Mouse (Mus musculus) thymus, adult 2 months (tissue): ENCODE results near the gene Gm35315. TPM values are rescaled to one million over a fixed set of nuclear protein-coding genes. Genes with fewer than 3 reads are reported as not detected.

Experiments
- DNase-seq: peaks from one replicate; pipeline ENCODE4 v3.0.0; 2021
- H3K27ac ChIP-seq: fragments of 200-500 bp; 2 replicates; pipeline ENCODE4 v1.5.1; 2012; ENCODE audit warnings: low read length, control low read depth; ENCODE audit not compliant: control insufficient read depth, insufficient read depth
- H3K27me3 ChIP-seq: fragments of 200-500 bp; 2 replicates; pipeline ENCODE4 v1.6.1; 2012; ENCODE audit warnings: mild to moderate bottlenecking, low read length, moderate library complexity, mixed read lengths; ENCODE audit not compliant: control insufficient read depth, insufficient read depth
- H3K36me3 ChIP-seq: fragments of 200-500 bp; 2 replicates; pipeline ENCODE4 v1.6.1; 2012; ENCODE audit warnings: mild to moderate bottlenecking, low read length, moderate library complexity; ENCODE audit not compliant: control insufficient read depth, insufficient read depth
- H3K4me1 ChIP-seq: fragments of 200-500 bp; replicated peaks from 2 replicates; pipeline ENCODE4 v1.6.1; 2012; ENCODE audit warnings: low read length; ENCODE audit not compliant: control insufficient read depth, insufficient read depth
- H3K4me3 ChIP-seq: fragments of 200-500 bp; 2 replicates; pipeline ENCODE4 v1.5.1; 2012; ENCODE audit warnings: mild to moderate bottlenecking, low read length, control low read depth, moderate library complexity; ENCODE audit not compliant: control insufficient read depth, insufficient read depth
- CTCF ChIP-seq: fragments of 200-500 bp; IDR thresholded peaks from 2 replicates; pipeline ENCODE4 v1.5.1; 2012; ENCODE audit warnings: mild to moderate bottlenecking, control low read depth, low read length, moderate library complexity, borderline replicate concordance; ENCODE audit not compliant: control insufficient read depth, poor library complexity, insufficient read depth; ENCODE audit errors: extremely low read depth
- POLR2A ChIP-seq: fragments of 200-500 bp; IDR thresholded peaks from 2 replicates; pipeline ENCODE4 v1.6.1; 2012; ENCODE audit warnings: mild to moderate bottlenecking, low read length, control low read depth, moderate library complexity; ENCODE audit not compliant: control insufficient read depth, poor library complexity, insufficient read depth; ENCODE audit errors: extremely low read depth
- WGBS: fragments of 180-500 bp; shearing (Covaris S2); methylation state at CpG from one replicate; pipeline ENCODE4 v1.1.7; 2018; 5-methylcytosine and 5-hydroxymethylcytosine counted together
- polyA plus RNA-seq: library from polyadenylated mRNA; depleted of rRNA; stranded (reverse); fragments of >200 nt; gene quantifications from 2 replicates; pipeline ENCODE4 v1.2.3, GENCODE M21; 2012

Gm35315 gene
- polyA plus RNA-seq, 1 experiment, result 0.30 TPM

DNA sequence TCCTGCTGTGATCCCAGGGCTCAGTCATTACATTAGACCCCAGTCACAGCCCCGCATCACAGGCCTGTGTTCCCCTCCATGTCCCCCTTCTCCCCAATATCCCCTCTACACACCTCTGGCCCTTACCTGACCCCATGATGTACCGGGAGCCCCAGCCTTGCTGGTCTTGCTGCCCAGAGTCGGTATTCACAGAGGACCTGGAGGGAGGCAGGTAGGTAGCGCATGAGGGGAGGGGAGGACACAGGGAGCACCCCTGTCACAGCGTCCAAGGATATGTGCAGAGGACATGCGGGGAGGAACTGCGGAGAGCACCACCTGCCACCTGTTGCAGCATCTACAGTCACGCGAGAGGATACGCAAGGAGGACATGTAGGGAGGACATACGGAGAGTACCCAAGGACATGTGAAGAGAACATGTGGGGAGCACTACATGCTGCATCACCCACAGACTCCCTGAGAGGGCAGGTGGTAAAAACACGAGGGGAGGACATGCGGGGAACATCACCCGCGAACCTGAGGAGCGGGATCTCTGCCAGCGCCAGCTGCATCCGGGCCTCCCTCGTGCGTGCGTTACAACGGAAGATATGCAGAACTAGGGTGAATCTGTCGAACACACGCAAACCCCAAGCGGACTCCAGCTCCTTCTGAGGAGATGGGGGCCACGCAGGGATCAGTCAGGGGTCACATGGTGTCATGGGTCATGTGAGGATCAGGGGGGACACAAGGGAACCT lies 12.1 kb upstream of the Gm35315 start:
- WGBS, result 98% methylated on average over 26 of the region's 26 CpGs
- DNase-seq, result no peak
- TF ChIP-seq CTCF (no peak), POLR2A (no peak)
- Histone ChIP-seq H3K27ac (no peak overlapping the region), H3K4me3 (0 out of 2 replicates have a peak overlapping the region, but pooled peaks have one; percentile 93), H3K27me3 (no peaks in the 10 kb centered on the region), H3K36me3 (peaks cover 3% of the 10 kb centered on the region; the same call in 1 of the 2 replicates), H3K4me1 (peaks cover 23% of the 10 kb centered on the region)

DNA sequence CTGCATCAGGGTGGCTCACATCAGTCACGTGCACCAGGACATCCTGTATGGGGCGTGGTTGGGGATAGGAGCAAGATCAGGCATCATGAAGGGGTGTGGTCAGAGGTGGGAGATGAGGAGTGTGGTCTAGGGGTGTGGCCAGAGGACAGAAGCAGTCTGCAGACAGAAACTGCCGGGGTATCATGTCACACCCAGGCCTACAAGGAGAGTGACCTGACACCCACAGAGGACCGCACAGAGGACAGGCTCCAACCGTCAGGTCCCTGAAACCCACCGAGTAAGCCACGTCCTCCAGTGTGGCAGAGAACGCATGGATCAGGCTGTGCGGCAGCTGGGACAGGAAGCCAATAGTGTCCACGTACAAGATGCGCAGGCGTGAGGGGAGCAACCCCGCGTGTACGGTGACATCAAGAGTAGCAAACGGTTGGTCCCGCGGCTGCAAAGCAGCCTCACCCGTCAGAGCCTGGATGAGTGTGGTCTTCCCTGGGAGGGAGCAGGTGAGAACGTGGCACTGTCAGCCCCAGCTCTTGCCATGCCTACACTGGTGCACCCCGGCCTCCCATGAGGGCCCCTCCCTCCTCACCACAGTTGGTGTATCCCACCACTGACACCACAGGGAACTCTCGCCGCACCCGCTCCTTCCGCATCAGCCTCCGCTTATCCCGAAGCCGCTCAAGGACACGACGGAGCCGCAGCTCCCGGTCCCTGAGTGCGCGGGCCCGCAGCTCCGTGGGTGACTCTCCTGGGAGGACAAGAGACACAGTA lies 10.6 kb upstream of the Gm35315 start:
- Histone ChIP-seq H3K27ac (no peak overlapping the region), H3K27me3 (no peaks in the 10 kb centered on the region), H3K4me1 (peaks cover 36% of the 10 kb centered on the region), H3K36me3 (peaks cover 3% of the 10 kb centered on the region; the same call in 1 of the 2 replicates), H3K4me3 (no peak overlapping the region)
- 97% methylated on average over 36 of the region's 36 CpGs for WGBS
- no peak for TF ChIP-seq CTCF
- no peak for TF ChIP-seq POLR2A
- DNase-seq, result no peak

DNA sequence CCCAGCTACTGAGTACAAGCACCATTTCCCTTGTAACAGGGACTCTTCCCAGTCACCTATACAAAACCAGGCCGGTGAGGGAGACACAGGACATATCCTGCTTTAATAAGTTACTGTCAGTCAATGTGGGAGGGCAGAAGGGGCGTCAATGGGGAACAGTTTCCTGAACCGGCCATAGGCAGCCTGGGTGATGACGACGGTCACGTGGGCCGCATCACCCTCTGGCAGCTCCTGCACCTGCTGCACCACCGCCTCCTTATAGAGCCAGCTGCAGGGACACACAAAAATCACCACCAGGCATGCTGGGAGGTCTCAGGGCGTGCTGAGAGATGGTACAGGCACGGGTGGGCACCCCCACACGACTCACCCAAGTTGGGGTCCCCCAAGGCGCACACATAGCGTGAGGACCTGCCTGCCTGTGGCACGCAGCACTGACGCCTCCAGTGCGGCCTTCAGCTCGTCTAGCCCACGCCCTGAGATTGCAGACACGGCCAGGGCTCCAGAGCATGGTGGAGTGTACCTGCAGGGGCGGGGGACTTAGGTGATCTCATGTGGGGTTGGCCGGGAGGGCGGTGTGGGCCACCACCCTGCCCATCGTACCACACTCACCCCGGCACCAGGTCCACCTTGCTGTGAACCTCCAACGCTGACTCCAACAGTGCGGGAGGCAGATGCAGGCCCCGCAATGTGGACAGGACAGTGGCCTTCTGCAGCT lies 9.8 kb upstream of the Gm35315 start:
- H3K4me1 ChIP-seq, result peaks cover 43% of the 10 kb centered on the region
- H3K27me3 ChIP-seq, result no peaks in the 10 kb centered on the region
- peaks cover 3% of the 10 kb centered on the region; the same call in 1 of the 2 replicates for H3K36me3 ChIP-seq
- TF ChIP-seq POLR2A (no peak), CTCF (no peak)
- DNase-seq, result no peak
- WGBS, result 97% methylated on average over 27 of the region's 27 CpGs
- H3K4me3 ChIP-seq, result no peak overlapping the region
- no peak overlapping the region for H3K27ac ChIP-seq

DNA sequence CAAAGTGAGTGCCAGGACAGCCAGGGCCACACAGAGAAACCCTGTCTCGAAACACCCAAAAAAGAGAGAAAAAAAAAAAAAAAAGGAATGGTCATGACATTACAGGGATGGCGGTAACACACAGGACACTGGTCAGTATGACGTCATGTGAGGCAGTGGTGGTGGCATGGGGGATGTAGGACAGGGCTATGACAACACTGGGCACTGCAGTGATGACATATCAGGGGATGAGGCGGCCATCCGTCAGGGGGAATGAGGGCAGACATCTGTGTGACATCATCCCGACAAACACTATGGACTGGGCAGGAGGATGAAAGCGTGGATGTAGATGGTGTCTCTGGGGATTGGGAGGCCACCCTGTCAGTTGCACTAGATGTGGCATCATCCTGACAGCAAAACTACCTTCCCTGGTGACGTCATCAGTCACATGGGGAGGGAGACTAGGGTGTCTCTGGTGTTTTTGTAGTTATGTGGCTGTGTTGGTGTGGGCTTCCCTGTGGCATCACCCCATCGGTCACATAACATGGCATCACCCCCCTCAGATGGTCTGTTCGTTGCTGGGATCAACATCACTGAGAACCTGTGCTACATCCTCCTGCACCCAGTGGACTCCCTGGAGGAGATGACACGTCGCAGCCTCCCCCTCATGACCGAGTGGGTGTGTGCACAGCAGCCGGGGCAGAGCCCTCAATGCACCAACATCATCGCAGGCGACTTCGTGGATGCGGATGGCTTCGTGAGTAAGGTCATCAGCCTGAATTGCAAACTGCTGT lies 8.8 kb upstream of the Gm35315 start:
- H3K4me1 ChIP-seq, result peaks cover 49% of the 10 kb centered on the region
- no peak for DNase-seq

DNA sequence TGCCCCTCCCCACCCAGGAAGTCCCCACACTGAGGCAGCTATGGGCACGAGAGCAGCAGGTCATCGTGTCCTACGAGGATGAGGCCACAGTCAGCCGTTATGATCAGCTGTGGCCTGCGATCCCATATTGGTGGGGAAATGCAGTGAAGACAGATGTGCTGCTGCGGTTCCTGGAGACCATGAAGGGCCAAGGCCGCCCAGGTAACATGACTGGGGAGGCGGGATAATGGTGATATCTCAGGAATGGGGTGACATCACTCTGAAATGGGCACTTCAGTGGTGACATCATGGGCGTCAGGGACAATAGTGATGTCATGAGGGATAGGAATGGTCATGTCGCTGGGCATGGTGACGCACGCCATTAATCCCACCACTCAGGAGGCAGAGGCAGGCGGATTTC lies 8.2 kb upstream of the Gm35315 start:
- Histone ChIP-seq H3K27me3 (no peaks in the 10 kb centered on the region), H3K4me3 (no peak overlapping the region), H3K36me3 (peaks cover 3% of the 10 kb centered on the region; the same call in 1 of the 2 replicates), H3K4me1 (peaks cover 49% of the 10 kb centered on the region), H3K27ac (no peak overlapping the region)
- TF ChIP-seq POLR2A, result no peak
- TF ChIP-seq CTCF, result no peak
- no peak for DNase-seq
- 97% methylated on average over 13 of the region's 13 CpGs for WGBS

More for the DNA sequence above, 8.8 kb upstream of the Gm35315 start:
- Histone ChIP-seq H3K36me3 (peaks cover 3% of the 10 kb centered on the region; the same call in 1 of the 2 replicates), H3K4me3 (no peak overlapping the region), H3K27me3 (no peaks in the 10 kb centered on the region), H3K27ac (no peak overlapping the region)
- 95% methylated on average over 19 of the region's 19 CpGs for WGBS
- no peak for TF ChIP-seq CTCF
- no peak for TF ChIP-seq POLR2A
